Mouse (Mus musculus) intestine, embryonic 16.5 days (tissue): ENCODE data around the gene Ccdc97. TPM values are rescaled to one million over a fixed set of nuclear protein-coding genes. Genes with fewer than 3 reads are reported as not detected.

ENCODE experiments used
- ATAC-seq: fragments of 200-750 bp; cut with Nextera tagmentation; 2 replicates; pipeline ENCODE4 v1.8.0; 2017; ENCODE audit warnings: moderate TSS enrichment, moderate library complexity
- H3K27ac ChIP-seq: fragments of 300-500 bp; sonication (generic); 2 replicates; pipeline ENCODE4 v1.5.1; 2014; ENCODE audit warnings: mild to moderate bottlenecking, low read length
- H3K27me3 ChIP-seq: fragments of 300-500 bp; sonication (generic); replicated peaks from 2 replicates; pipeline ENCODE4 v1.6.1; 2014; ENCODE audit warnings: low read length, control low read depth, mixed read lengths; ENCODE audit not compliant: control insufficient read depth, insufficient read depth
- H3K36me3 ChIP-seq: fragments of 300-500 bp; sonication (generic); 2 replicates; pipeline ENCODE4 v1.6.1; 2014; ENCODE audit warnings: low read length, control low read depth; ENCODE audit not compliant: control insufficient read depth, insufficient read depth
- H3K4me1 ChIP-seq: fragments of 300-500 bp; sonication (generic); 2 replicates; pipeline ENCODE4 v1.6.1; 2014; ENCODE audit warnings: low read length, control low read depth, mixed read lengths; ENCODE audit not compliant: control insufficient read depth, insufficient read depth
- H3K4me2 ChIP-seq: fragments of 300-500 bp; sonication (generic); 2 replicates; pipeline ENCODE4 v1.6.1; 2014; ENCODE audit warnings: low read depth, low read length, control low read depth
- H3K4me3 ChIP-seq: fragments of 300-500 bp; sonication (generic); 2 replicates; pipeline ENCODE4 v1.5.1; 2014; ENCODE audit warnings: mild to moderate bottlenecking, low read length
- H3K9ac ChIP-seq: fragments of 300-500 bp; sonication (generic); 2 replicates; pipeline ENCODE4 v1.6.1; 2014; ENCODE audit warnings: low read depth, low read length
- H3K9me3 ChIP-seq: fragments of 300-500 bp; sonication (generic); 2 replicates; pipeline ENCODE4 v1.6.1; 2016; ENCODE audit warnings: low read length, control low read depth; ENCODE audit not compliant: control insufficient read depth
- WGBS: fragments of 180-500 bp; shearing (Covaris S2); extraction: QIAGEN DNeasy Blood & Tissue Kit; methylation state at CpG from one replicate; pipeline ENCODE4 v1.1.7; 2014; 5-methylcytosine and 5-hydroxymethylcytosine counted together
- polyA plus RNA-seq: library from polyadenylated mRNA; unstranded; fragments of >200 nt; fragmentation: Nextera tagmentation; extraction: Ambion mirVana; gene quantifications from 2 replicates; pipeline ENCODE4 v1.2.1, GENCODE M21; 2015

The Ccdc97 gene
- polyA plus RNA-seq, 1 experiment from 2014 or later, result 22.0 TPM

GRCm38 (mm10) chr7:25666381-25666780 lies 52.5 kb downstream of the Ccdc97 start:
- Histone ChIP-seq H3K9me3 (no peaks in the 10 kb centered on the region), H3K4me3 (no peak overlapping the region), H3K27ac (no peak overlapping the region), H3K4me1 (no peaks in the 10 kb centered on the region), H3K9ac (no peak overlapping the region), H3K27me3 (no peaks in the 10 kb centered on the region), H3K4me2 (no peak overlapping the region), H3K36me3 (peaks cover 10% of the 10 kb centered on the region; the same call in 1 of the 2 replicates)
- WGBS, result 94% methylated on average over 8 of the region's 8 CpGs
- no peak for ATAC-seq

Other genes starting within 250 kb of the Ccdc97 start
- 40.6 and 46.7 TPM in 2 replicates for gene Ceacam1, start 241.5 kb downstream of the Ccdc97 start, polyA plus RNA-seq
- gene Ceacam2, start 179.2 kb downstream of the Ccdc97 start, polyA plus RNA-seq, result not detected in 2 replicates
- 31.8 and 43.6 TPM in 2 replicates for gene Erich4, start 103.2 kb downstream of the Ccdc97 start, polyA plus RNA-seq
- gene Dmac2, start 99.7 kb downstream of the Ccdc97 start, polyA plus RNA-seq, result 41.8 and 43.4 TPM in 2 replicates
- 6.8 and 7.5 TPM in 2 replicates for gene B3gnt8, start 92.4 kb downstream of the Ccdc97 start, polyA plus RNA-seq
- gene Bckdha, start 60.1 kb downstream of the Ccdc97 start, polyA plus RNA-seq, result 49.3 and 50.9 TPM in 2 replicates
- 82.6 and 87.2 TPM in 2 replicates for gene Exosc5, start 59.9 kb downstream of the Ccdc97 start, polyA plus RNA-seq
- 1.6 and 2.1 TPM in 2 replicates for gene Tmem91, start 43.9 kb downstream of the Ccdc97 start, polyA plus RNA-seq
- 21.4 and 22.5 TPM in 2 replicates for gene B9d2, start 38.3 kb downstream of the Ccdc97 start, polyA plus RNA-seq
- 1.4 and 1.8 TPM in 2 replicates for gene Tgfb1, start 32.1 kb downstream of the Ccdc97 start, polyA plus RNA-seq
- 33.9 and 35.7 TPM in 2 replicates for gene Hnrnpul1, start 35.7 kb upstream of the Ccdc97 start, polyA plus RNA-seq
- gene Axl, start 69.6 kb upstream of the Ccdc97 start, polyA plus RNA-seq, result 48.8 and 58.1 TPM in 2 replicates
- 39.1 and 41.3 TPM in 2 replicates for gene Cyp2s1, start 97.8 kb upstream of the Ccdc97 start, polyA plus RNA-seq
- not detected in 2 replicates for gene Cyp2b10, start 178.5 kb upstream of the Ccdc97 start, polyA plus RNA-seq